23 mouse cellular contexts compared by ENCODE assay signal in genomic region chr6:64731621-64732320, GRCm38 (mm10). TPM values are rescaled to one million over a fixed set of nuclear protein-coding genes. Genes with fewer than 3 reads are reported as not detected.
DNase-seq lines count a peak whose midpoint lies in the region; ATAC-seq lines count a peak whose summit lies in the region.
"Had no signal": no experiment of that assay in that cellular context is flagged by ENCODE, and none has a peak within 500 bp of the region (broad histone marks: within the 10 kb centered on the region; RNA-seq: fewer than 3 reads in every experiment).

No protein-coding gene starts in this region.

- no peak overlapping the region for H3K27ac ChIP-seq in embryonic facial prominence, embryonic 11.5 days (replicated peaks; ENCODE audit: low read depth, low read length)
- H3K27ac ChIP-seq in embryonic facial prominence, embryonic 10.5 days (replicated peaks), result no peak overlapping the region
- H3K27ac ChIP-seq in hindbrain, embryonic 11.5 days (ENCODE audit: low read depth, low read length), result no peak overlapping the region
- no peak overlapping the region for H3K27ac ChIP-seq in hindbrain, embryonic 13.5 days
- H3K27ac ChIP-seq in midbrain, embryonic 11.5 days (ENCODE audit: low read depth, low read length), result no peak overlapping the region
- no peak overlapping the region for H3K27ac ChIP-seq in midbrain, embryonic 13.5 days
- H3K27ac ChIP-seq: embryonic facial prominence, embryonic 15.5 days; forebrain, embryonic 10.5 days; forebrain, embryonic 15.5 days; heart, embryonic 13.5 days had no signal

- ATAC-seq in embryonic facial prominence, embryonic 11.5 days (replicated peaks; ENCODE audit: insufficient number of reproducible peaks, low FRiP score, low TSS enrichment, low read depth), result no peak
- ATAC-seq in hindbrain, embryonic 11.5 days (ENCODE audit: low FRiP score), result no peak
- no peak for ATAC-seq in hindbrain, embryonic 13.5 days (ENCODE audit: low FRiP score)
- no peak for ATAC-seq in midbrain, embryonic 11.5 days (ENCODE audit: low FRiP score)
- no peak for ATAC-seq in midbrain, embryonic 13.5 days
- no peak for ATAC-seq in frontal cortex, adult (ENCODE audit: low TSS enrichment)
- ATAC-seq: forebrain, embryonic 15.5 days; intestine, embryonic 16.5 days had no signal

- H3K4me2 ChIP-seq in embryonic facial prominence, embryonic 11.5 days (ENCODE audit: low read depth, low read length), result no peak overlapping the region
- H3K4me2 ChIP-seq in hindbrain, embryonic 11.5 days (replicated peaks; ENCODE audit: low read depth, low read length), result no peak overlapping the region; the same call in 1 of the 2 replicates
- no peak overlapping the region for H3K4me2 ChIP-seq in hindbrain, embryonic 13.5 days
- H3K4me2 ChIP-seq in midbrain, embryonic 11.5 days, result no peak overlapping the region
- H3K4me2 ChIP-seq in midbrain, embryonic 13.5 days (replicated peaks), result no peak overlapping the region
- H3K4me2 ChIP-seq: embryonic facial prominence, embryonic 15.5 days; forebrain, embryonic 15.5 days; heart, embryonic 13.5 days had no signal

- WGBS in embryonic facial prominence, embryonic 11.5 days, result 4% methylated on average over 8 of the region's 8 CpGs
- WGBS in embryonic facial prominence, embryonic 10.5 days, result 2% methylated on average over 8 of the region's 8 CpGs
- WGBS in hindbrain, embryonic 11.5 days, result 3% methylated on average over 8 of the region's 8 CpGs
- 4% methylated on average over 8 of the region's 8 CpGs for WGBS in hindbrain, embryonic 13.5 days
- 3% methylated on average over 8 of the region's 8 CpGs for WGBS in midbrain, embryonic 11.5 days
- 3% methylated on average over 8 of the region's 8 CpGs for WGBS in midbrain, embryonic 13.5 days

- H3K4me1 ChIP-seq in embryonic facial prominence, embryonic 11.5 days (ENCODE audit: control insufficient read depth, insufficient read depth, low read length), result peaks cover 10% of the 10 kb centered on the region
- peaks cover 37% of the 10 kb centered on the region for H3K4me1 ChIP-seq in embryonic facial prominence, embryonic 10.5 days
- H3K4me1 ChIP-seq in hindbrain, embryonic 11.5 days (replicated peaks; ENCODE audit: control insufficient read depth, insufficient read depth, low read length), result peaks cover 16% of the 10 kb centered on the region
- peaks cover 43% of the 10 kb centered on the region for H3K4me1 ChIP-seq in hindbrain, embryonic 13.5 days (replicated peaks)
- H3K4me1 ChIP-seq in midbrain, embryonic 11.5 days (ENCODE audit: control insufficient read depth, insufficient read depth, low read length), result peaks cover 20% of the 10 kb centered on the region
- H3K4me1 ChIP-seq in midbrain, embryonic 13.5 days (replicated peaks), result peaks cover 42% of the 10 kb centered on the region

- no peaks in the 10 kb centered on the region for H3K9me3 ChIP-seq in embryonic facial prominence, embryonic 11.5 days (replicated peaks; ENCODE audit: control insufficient read depth, low read length)
- no peaks in the 10 kb centered on the region for H3K9me3 ChIP-seq in embryonic facial prominence, embryonic 10.5 days
- H3K9me3 ChIP-seq in hindbrain, embryonic 11.5 days (ENCODE audit: control insufficient read depth, low read length), result no peaks in the 10 kb centered on the region
- no peaks in the 10 kb centered on the region for H3K9me3 ChIP-seq in hindbrain, embryonic 13.5 days
- no peaks in the 10 kb centered on the region for H3K9me3 ChIP-seq in midbrain, embryonic 11.5 days (ENCODE audit: control insufficient read depth, low read length)
- no peaks in the 10 kb centered on the region for H3K9me3 ChIP-seq in midbrain, embryonic 13.5 days
- H3K9me3 ChIP-seq: embryonic facial prominence, embryonic 15.5 days; forebrain, embryonic 10.5 days; forebrain, embryonic 15.5 days; heart, embryonic 13.5 days had no signal

- peak; percentile 2 for DNase-seq in embryonic facial prominence, embryonic 11.5 days (ENCODE audit: low spot score)
- no peak for DNase-seq in embryonic facial prominence, embryonic 10.5 days (ENCODE audit: low spot score)
- peak; percentile 31 for DNase-seq in hindbrain, embryonic 11.5 days (ENCODE audit: low spot score)
- DNase-seq in midbrain, embryonic 11.5 days (ENCODE audit: low spot score, missing footprints), result peak; percentile 93
- peak; percentile 12 for DNase-seq in embryo, embryonic 11 days
- DNase-seq: adrenal gland, postnatal 10 days; cerebellum, adult 11-12 months; cerebellum, adult 9-10 months; cerebellum, postnatal 25 days; gastrocnemius, postnatal 14 days; heart, postnatal 36 days; kidney, adult 2 months had no signal

- no peak overlapping the region for H3K4me3 ChIP-seq in embryonic facial prominence, embryonic 11.5 days (ENCODE audit: low read depth, low read length)
- no peak overlapping the region for H3K4me3 ChIP-seq in embryonic facial prominence, embryonic 10.5 days
- no peak overlapping the region for H3K4me3 ChIP-seq in hindbrain, embryonic 11.5 days (ENCODE audit: low read depth, low read length)
- no peak overlapping the region for H3K4me3 ChIP-seq in hindbrain, embryonic 13.5 days
- H3K4me3 ChIP-seq in midbrain, embryonic 11.5 days (ENCODE audit: low read depth, low read length), result no peak overlapping the region
- no peak overlapping the region for H3K4me3 ChIP-seq in midbrain, embryonic 13.5 days (replicated peaks)
- H3K4me3 ChIP-seq: embryonic facial prominence, embryonic 15.5 days; erythroblast, embryonic 14.5 days; forebrain, embryonic 10.5 days; forebrain, embryonic 15.5 days; heart, embryonic 13.5 days had no signal

- H3K36me3 ChIP-seq in embryonic facial prominence, embryonic 11.5 days (replicated peaks; ENCODE audit: control insufficient read depth, insufficient read depth, low read depth, low read length), result no peaks in the 10 kb centered on the region
- no peaks in the 10 kb centered on the region for H3K36me3 ChIP-seq in embryonic facial prominence, embryonic 10.5 days (replicated peaks)
- no peaks in the 10 kb centered on the region for H3K36me3 ChIP-seq in hindbrain, embryonic 11.5 days (ENCODE audit: control insufficient read depth, insufficient read depth, low read length)
- no peaks in the 10 kb centered on the region for H3K36me3 ChIP-seq in hindbrain, embryonic 13.5 days
- no peaks in the 10 kb centered on the region for H3K36me3 ChIP-seq in midbrain, embryonic 11.5 days (ENCODE audit: control insufficient read depth, insufficient read depth, low read length)
- H3K36me3 ChIP-seq in midbrain, embryonic 13.5 days, result no peaks in the 10 kb centered on the region
- H3K36me3 ChIP-seq: embryonic facial prominence, embryonic 15.5 days; forebrain, embryonic 10.5 days; forebrain, embryonic 15.5 days; heart, embryonic 13.5 days had no signal

- no peak overlapping the region for H3K9ac ChIP-seq in embryonic facial prominence, embryonic 11.5 days (replicated peaks; ENCODE audit: low read length)
- no peak overlapping the region for H3K9ac ChIP-seq in hindbrain, embryonic 11.5 days (ENCODE audit: low read depth, low read length)
- no peak overlapping the region for H3K9ac ChIP-seq in hindbrain, embryonic 13.5 days
- H3K9ac ChIP-seq in midbrain, embryonic 11.5 days (ENCODE audit: low read length), result no peak overlapping the region
- no peak overlapping the region for H3K9ac ChIP-seq in midbrain, embryonic 13.5 days (replicated peaks)
- H3K9ac ChIP-seq: embryonic facial prominence, embryonic 15.5 days; forebrain, embryonic 15.5 days; heart, embryonic 13.5 days had no signal

- H3K27me3 ChIP-seq in embryonic facial prominence, embryonic 11.5 days (ENCODE audit: control insufficient read depth, insufficient read depth, low read length), result peaks cover 66% of the 10 kb centered on the region
- peaks cover 100% of the 10 kb centered on the region for H3K27me3 ChIP-seq in embryonic facial prominence, embryonic 10.5 days (replicated peaks; ENCODE audit: low read depth, poor library complexity, severe bottlenecking)
- H3K27me3 ChIP-seq in hindbrain, embryonic 11.5 days (ENCODE audit: control insufficient read depth, insufficient read depth, low read length), result peaks cover 80% of the 10 kb centered on the region
- H3K27me3 ChIP-seq in hindbrain, embryonic 13.5 days, result peaks cover 97% of the 10 kb centered on the region
- peaks cover 93% of the 10 kb centered on the region for H3K27me3 ChIP-seq in midbrain, embryonic 11.5 days (ENCODE audit: control insufficient read depth, insufficient read depth, low read length)
- peaks cover 98% of the 10 kb centered on the region for H3K27me3 ChIP-seq in midbrain, embryonic 13.5 days

RNA-seq across cellular contexts. Expression of gene Atoh1, which starts 2.8 kb away (rescaled TPM):
- 0.74 and 1.2 TPM in 2 replicates for polyA plus RNA-seq in embryonic facial prominence, embryonic 11.5 days (2014; fragmentation: Nextera tagmentation; extraction: Ambion mirVana)
- 1.1 and 2.9 TPM in 2 replicates for polyA plus RNA-seq in embryonic facial prominence, embryonic 10.5 days (2016; fragmentation: Nextera tagmentation; extraction: Ambion mirVana)
- polyA plus RNA-seq in hindbrain, embryonic 11.5 days (2014; fragmentation: Nextera tagmentation; extraction: Ambion mirVana), result 24.8 and 28.6 TPM in 2 replicates
- polyA plus RNA-seq in hindbrain, embryonic 13.5 days (2015; fragmentation: Nextera tagmentation; extraction: Ambion mirVana), result 7.7 and 20.0 TPM in 2 replicates
- polyA plus RNA-seq in midbrain, embryonic 11.5 days (2014; fragmentation: Nextera tagmentation; extraction: Ambion mirVana), result 0.97 and 1.4 TPM in 2 replicates
- polyA plus RNA-seq in midbrain, embryonic 13.5 days (2015; fragmentation: Nextera tagmentation; extraction: Ambion mirVana), result 1.6 and 1.8 TPM in 2 replicates
- polyA plus RNA-seq: C2C12; erythroblast, embryonic 14.5 days; forebrain, embryonic 10.5 days; forebrain, embryonic 15.5 days; heart, embryonic 13.5 days; heart, postnatal 0 days; kidney, adult 2 months had no signal
